Mouse (Mus musculus) left cerebral cortex, adult 2 months (tissue): Measurements from ENCODE around the gene Ttyh1. TPM values are rescaled to one million over a fixed set of nuclear protein-coding genes. Genes with fewer than 3 reads are reported as not detected.

Experiments
- DNase-seq, 2 experiments: peaks; one replicate each; pipeline ENCODE4 v3.0.0; 2021 to 2022; ENCODE audit warnings: low spot score in 2 of 2, mixed read lengths in 1 of 2; ENCODE audit errors: extremely low spot score in 1 of 2
- H3K27ac ChIP-seq: fragments of 200-600 bp; 2 replicates; pipeline ENCODE4 v1.8.1; 2022
- H3K4me3 ChIP-seq: fragments of 200-600 bp; 2 replicates; pipeline ENCODE4 v1.8.1; 2022
- CTCF ChIP-seq: fragments of 200-600 bp; IDR thresholded peaks from 2 replicates; pipeline ENCODE4 v1.8.1; 2022; ENCODE audit warnings: antibody characterized with exemption, mild to moderate bottlenecking, moderate library complexity
- intact Hi-C: fragments of 180-260 bp; cut with DNase I; formaldehyde crosslinking; loops from one replicate; pipeline ENCODE4 v1.15.1; 2025
- total RNA-seq, 2 experiments: library from RNA; stranded (reverse); gene quantifications; 2 replicates each; pipeline ENCODE4 v1.2.3; 2021

The Ttyh1 gene
- total RNA-seq, 2 experiments from 2014 or later: 667 to 745 TPM

DNA sequence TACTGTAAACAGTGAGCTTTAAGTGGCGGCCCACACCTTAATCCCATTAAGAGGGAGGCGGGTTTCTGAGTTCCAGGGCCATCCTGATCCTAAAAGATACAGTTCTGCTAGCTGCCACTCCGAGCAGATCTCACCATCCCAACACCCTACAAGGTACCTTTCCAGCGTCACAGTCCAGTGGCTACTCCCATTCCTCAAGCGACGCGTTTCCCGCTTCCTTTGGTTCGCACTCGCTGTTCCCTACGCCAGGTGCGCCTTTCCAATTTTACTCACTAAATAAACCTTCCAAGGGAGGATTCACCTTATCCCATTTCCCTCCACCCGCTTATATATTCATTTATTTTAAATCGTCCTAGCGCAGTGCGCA lies 17.2 kb downstream of the Ttyh1 start:
- DNase-seq: no peak
- Histone ChIP-seq H3K4me3 (peak overlapping the region; percentile 77), H3K27ac (peak overlapping the region; percentile 96)
- no peak for TF ChIP-seq CTCF
- intact Hi-C loops: loop anchor here (2.0 to 10.0 kb wide), 4 partner anchors 16 to 946 kb away; partner anchors contain the start of genes Epn1 and Ppp1r12c

DNA sequence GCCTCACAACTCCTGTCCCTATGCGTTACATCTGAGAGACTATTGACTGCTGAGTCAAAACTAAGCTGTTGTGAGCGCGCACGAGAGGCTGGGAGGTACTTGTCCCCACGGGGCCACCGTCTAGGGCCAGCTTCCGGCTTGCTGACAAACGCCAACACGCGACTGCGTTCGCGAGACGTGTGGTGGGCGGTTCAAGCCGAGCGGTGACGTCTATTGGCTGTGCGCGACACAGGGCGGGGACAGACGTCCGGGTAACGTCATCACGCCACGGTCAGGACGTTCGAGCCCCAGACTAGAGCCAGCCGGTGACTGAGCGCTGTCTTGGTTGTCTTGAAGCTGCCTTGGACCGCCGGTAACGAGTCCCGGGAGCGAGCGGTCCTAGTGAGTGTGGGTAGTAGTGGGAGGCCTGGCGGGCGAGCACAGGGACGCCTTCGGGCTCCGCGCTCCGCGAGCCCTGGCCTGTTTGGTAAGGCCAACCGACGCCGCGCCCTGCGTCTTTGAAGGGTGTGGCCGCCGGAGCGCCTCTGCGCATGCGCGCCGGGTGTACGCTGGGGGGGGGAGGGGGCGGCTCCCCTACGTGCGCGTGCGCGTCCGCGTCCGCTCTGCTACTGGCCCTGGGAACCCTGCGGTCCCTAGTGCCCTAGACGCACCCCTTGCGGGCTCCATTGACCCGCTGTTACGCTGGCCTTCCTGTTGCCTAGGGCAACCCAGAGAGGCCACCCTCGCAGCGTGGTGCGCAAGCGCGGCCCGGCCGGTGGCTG lies 17.7 kb downstream of the Ttyh1 start, which contains the start of gene Leng8:
Leng8 (plus strand) TSS at position 269 of the 761 bp plus-strand sequence.
- peak; percentile 99 to 100 for DNase-seq
- intact Hi-C loops: loop anchor here (2.0 to 10.0 kb wide), 4 partner anchors 16 to 945 kb away; partner anchors contain the start of genes Epn1 and Ppp1r12c
- TF ChIP-seq CTCF: no peak
- H3K4me3 ChIP-seq: peak within 1 kb of the TSS; percentile 77
- H3K27ac ChIP-seq: peak within 1 kb of the TSS; percentile 96

DNA sequence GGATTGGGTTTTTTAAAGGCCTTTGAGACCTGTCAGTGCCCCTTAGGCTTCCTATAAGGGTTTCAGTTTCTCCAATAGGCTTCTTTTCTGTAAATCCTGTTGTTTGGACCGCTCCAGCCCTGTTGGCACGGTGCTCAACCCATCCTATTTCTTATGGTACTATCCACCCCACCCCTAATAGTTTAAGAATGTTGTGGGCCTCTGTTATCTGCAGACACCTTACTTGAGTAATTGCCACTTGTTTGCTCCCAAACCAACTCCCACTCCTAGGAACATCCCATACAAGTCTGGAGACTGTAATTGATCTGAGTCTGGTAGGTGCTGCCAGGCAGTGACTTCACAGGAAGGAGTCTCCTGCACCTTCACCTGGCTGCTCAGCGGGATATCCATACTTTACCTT lies 18.5 kb downstream of the Ttyh1 start:
- intact Hi-C loops: loop anchor here (2.0 to 10.0 kb wide), 4 partner anchors 17 to 945 kb away; partner anchors contain the start of genes Epn1 and Ppp1r12c
- peak overlapping the region; percentile 96 for H3K27ac ChIP-seq
- TF ChIP-seq CTCF: no peak

DNA sequence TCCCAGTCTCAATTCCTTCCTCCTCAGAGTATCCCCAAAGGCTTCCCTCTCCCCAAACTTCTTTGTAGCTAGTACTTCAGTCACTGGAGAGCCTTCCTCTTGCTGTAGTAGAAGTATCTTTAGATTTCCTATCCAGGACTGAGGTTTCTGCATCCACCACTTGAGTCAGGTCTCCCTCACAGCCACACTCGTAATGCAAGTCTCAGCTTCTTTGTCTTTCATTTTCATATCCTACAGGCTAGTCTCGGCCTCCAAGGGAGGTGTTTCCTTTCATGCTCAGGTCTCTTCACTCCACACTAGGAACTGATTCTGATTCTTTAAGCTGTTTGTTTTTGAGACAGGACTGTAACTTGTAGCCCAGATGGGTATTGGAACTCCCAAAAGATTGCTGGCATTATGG lies 19.0 kb downstream of the Ttyh1 start:
- TF ChIP-seq CTCF: no peak
- DNase-seq: peak in 1 of 2 experiments; percentile 12
- intact Hi-C loops: loop anchor here (5.0 to 10.0 kb wide), 3 partner anchors 287 to 944 kb away; partner anchors contain the start of genes Epn1 and Ppp1r12c
- no peak overlapping the region for H3K27ac ChIP-seq
- peak overlapping the region; percentile 77 for H3K4me3 ChIP-seq

More for the DNA sequence above, 18.5 kb downstream of the Ttyh1 start:
- H3K4me3 ChIP-seq: peak overlapping the region; percentile 77
- DNase-seq: no peak

DNA sequence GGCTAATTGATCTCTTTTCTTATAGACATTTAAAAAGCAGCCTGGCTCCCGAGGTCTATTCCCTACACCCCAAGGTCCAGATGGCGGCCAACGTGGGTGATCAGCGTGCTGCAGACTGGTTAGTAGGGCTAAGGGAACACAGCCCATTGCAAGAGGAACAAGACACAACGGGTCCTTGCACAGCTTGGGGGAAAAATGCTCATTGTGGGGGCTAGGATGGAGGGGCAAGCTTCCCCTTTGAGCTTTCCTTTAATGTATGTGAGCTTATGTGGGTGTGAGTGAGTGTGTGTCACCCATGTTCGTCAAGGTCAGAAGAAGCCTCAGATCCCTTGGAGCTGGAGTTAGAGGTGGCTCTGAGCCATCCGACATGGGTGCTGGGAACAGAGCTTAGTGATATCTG lies 19.5 kb downstream of the Ttyh1 start:
- no peak overlapping the region for H3K27ac ChIP-seq
- DNase-seq: peak in 1 of 2 experiments; percentile 9
- TF ChIP-seq CTCF: no peak
- no peak overlapping the region for H3K4me3 ChIP-seq
- intact Hi-C loops: loop anchor here (5.0 to 10.0 kb wide), 3 partner anchors 286 to 944 kb away; partner anchors contain the start of genes Epn1 and Ppp1r12c

DNA sequence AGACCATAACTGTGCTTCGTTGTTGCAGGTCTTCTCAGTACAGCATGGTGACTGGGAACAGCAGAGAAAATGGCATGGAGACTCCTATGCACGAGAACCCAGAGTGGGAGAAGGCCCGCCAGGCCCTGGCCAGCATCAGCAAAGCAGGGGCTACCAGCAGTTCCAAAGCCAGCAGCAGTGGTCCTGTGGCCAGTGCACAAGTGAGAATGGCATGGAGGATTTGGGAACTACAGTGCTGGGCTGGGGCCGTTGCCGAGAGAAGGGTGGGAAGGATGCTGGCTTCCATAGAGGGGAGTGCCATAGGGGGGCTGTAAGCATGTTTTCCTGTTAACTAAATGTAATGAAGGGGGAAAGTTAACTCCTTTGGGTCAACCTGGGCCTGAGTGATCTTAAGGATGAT lies 20.2 kb downstream of the Ttyh1 start:
- no peak for TF ChIP-seq CTCF
- no peak overlapping the region for H3K27ac ChIP-seq
- no peak overlapping the region for H3K4me3 ChIP-seq
- DNase-seq: peak; percentile 7 to 10
- intact Hi-C loops: loop anchor here (5.0 to 10.0 kb wide), 3 partner anchors 285 to 943 kb away; partner anchors contain the start of genes Epn1 and Ppp1r12c

DNA sequence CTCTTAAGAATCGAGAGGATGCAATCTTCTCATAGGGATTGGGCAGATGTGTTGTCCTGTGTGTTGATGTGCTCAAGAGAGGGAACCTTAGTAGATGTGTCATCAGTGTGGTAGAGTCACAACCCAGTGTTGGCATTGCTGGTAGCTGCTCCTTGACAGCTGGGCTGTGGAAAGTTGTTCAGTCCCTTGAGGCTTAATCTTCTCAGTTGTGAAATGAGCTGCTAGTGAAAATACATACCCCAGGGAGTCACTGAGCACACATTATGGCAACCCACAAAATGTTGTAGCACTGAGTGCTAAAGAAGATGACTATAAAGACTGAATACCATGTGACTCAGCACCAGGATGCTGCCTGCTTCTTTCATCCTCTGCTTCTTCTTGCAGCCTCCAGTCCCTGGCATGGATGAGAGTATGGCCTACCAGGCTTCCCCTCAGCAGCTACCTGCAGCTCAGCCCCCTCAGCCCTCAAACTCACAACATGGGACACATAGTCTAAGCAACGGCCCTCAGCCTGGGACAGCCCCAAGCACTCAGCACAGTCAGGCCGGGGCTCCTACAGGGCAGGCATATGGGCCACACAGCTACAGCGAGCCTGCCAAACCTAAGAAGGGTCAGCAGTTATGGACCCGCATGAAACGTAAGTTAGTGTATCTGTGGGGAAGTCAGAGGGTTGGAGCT lies 22.6 kb downstream of the Ttyh1 start:
- DNase-seq: peak in 1 of 2 experiments; percentile 8

DNA sequence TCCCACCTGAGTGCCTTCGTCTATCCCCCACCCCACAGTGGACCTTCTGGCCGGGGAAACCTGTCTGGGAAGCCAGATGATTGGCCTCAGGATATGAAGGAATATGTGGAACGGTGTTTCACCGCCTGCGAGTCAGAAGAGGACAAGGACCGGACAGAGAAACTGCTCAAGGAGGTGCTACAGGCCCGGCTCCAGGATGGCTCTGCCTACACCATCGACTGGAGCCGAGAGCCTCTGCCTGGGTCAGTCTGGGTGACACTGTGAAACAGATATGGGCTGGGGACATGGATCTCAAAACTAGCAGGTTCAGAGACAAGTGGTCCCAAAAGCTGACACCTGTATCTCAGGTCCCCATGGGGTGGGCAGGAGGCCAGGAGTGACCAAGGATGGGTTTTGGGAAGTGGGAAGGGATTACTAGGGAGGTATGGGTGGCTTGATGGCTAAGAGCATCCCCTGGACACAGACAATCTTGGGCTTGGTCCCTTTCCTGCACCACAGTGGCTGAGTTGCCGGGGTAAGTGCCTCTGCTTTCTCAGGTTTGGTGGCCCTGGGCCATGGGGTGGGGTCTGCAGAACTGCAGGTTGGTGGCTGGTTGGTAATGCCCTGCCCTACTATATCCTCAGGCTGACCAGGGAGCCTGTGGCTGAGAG lies 23.7 kb downstream of the Ttyh1 start:
- no peak for TF ChIP-seq CTCF
- intact Hi-C loops: loop anchor here (10.0 kb wide), 1 partner anchor 118 kb away; no protein-coding TSS in a partner anchor
- peak in 1 of 2 experiments; percentile 10 for DNase-seq
- no peak overlapping the region for H3K27ac ChIP-seq
- no peak overlapping the region for H3K4me3 ChIP-seq

More for the DNA sequence above, 22.6 kb downstream of the Ttyh1 start:
- H3K27ac ChIP-seq: no peak overlapping the region
- H3K4me3 ChIP-seq: no peak overlapping the region
- TF ChIP-seq CTCF: no peak
- intact Hi-C loops: loop anchor here (10.0 kb wide), 1 partner anchor 117 kb away; no protein-coding TSS in a partner anchor

DNA sequence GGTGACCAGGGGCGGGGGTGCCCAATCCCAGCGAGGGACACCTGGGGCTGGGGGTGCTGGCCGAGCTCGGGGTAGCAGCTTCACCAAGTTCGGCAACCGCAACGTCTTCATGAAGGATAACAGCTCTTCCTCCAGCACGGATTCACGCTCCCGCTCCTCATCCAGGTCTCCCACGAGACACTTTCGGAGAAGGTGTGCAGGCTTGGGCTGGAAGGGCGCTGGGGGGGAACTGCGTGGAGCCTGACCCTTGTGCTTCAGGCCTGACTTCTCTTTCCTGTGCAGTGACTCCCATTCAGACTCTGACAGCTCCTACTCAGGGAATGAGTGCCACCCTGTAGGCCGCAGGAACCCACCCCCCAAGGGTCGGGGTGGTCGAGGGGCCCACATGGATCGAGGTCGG lies 24.3 kb downstream of the Ttyh1 start:
- Histone ChIP-seq H3K27ac (no peak overlapping the region), H3K4me3 (no peak overlapping the region)
- TF ChIP-seq CTCF: no peak
- peak in 1 of 2 experiments; percentile 11 for DNase-seq
- intact Hi-C loops: loop anchor here (10.0 kb wide), 1 partner anchor 119 kb away; no protein-coding TSS in a partner anchor

DNA sequence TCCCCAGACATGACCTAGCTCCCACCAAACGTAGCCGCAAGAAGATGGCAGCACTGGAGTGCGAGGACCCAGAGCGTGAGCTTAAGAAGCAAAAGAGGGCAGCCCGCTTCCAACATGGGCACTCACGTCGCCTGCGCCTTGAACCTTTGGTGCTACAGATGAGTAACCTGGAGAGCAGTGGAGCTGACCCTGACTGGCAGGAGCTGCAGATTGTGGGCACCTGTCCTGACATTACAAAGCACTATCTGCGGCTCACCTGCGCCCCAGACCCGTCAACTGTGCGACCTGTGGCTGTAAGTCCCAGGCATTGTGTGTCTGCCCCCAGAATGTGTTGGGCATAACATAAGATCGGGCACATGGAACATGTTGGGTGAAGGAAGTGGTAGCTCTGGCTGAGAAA lies 24.8 kb downstream of the Ttyh1 start:
- intact Hi-C loops: loop anchor here (10.0 kb wide), 1 partner anchor 119 kb away; no protein-coding TSS in a partner anchor
- Histone ChIP-seq H3K4me3 (no peak overlapping the region), H3K27ac (no peak overlapping the region)
- no peak for TF ChIP-seq CTCF
- DNase-seq: peak in 1 of 2 experiments; percentile 8
